Comparison of ENCODE assay signal across 31 mouse cellular contexts in genomic region chr7:46167901-46168300, GRCm38 (mm10). TPM values are rescaled to one million over a fixed set of nuclear protein-coding genes. Genes with fewer than 3 reads are reported as not detected.
DNase-seq lines count a peak whose midpoint lies in the region; ATAC-seq lines count a peak whose summit lies in the region.
"Had no signal": no experiment of that assay in that cellular context is flagged by ENCODE, and none has a peak within 500 bp of the region (broad histone marks: within the 10 kb centered on the region; RNA-seq: fewer than 3 reads in every experiment).

No protein-coding gene starts in this region.

- no peaks in the 10 kb centered on the region for H3K4me1 ChIP-seq in brown adipose tissue, adult 24 weeks (ENCODE audit: control insufficient read depth, insufficient read depth, insufficient read length, low read length)
- H3K4me1 ChIP-seq: embryonic facial prominence, embryonic 10.5 days; embryonic facial prominence, embryonic 13.5 days; forebrain, embryonic 10.5 days; forebrain, embryonic 13.5 days; heart, embryonic 12.5 days; hindbrain, embryonic 12.5 days had no signal

- H3K27ac ChIP-seq in brown adipose tissue, adult 24 weeks (replicated peaks; ENCODE audit: low read depth, low read length): peak overlapping the region; percentile 53
- H3K27ac ChIP-seq: embryonic facial prominence, embryonic 10.5 days; embryonic facial prominence, embryonic 13.5 days; forebrain, embryonic 10.5 days; forebrain, embryonic 13.5 days; gastrocnemius, adult 2 months; heart, embryonic 15.5 days; hindbrain, embryonic 12.5 days; hindbrain, embryonic 15.5 days had no signal

- ATAC-seq in granulocyte monocyte progenitor cell, adult 5-6 weeks (replicated peaks; ENCODE audit: poor library complexity, severe bottlenecking): no peak
- no peak for ATAC-seq in CD4-positive, CD25-positive, alpha-beta regulatory T cell, adult 4 months
- ATAC-seq: forebrain, embryonic 13.5 days; forebrain, embryonic 16.5 days; intestine, postnatal 0 days had no signal

- H3K4me3 ChIP-seq in brown adipose tissue, adult 24 weeks (ENCODE audit: insufficient read depth, low read depth, low read length): peak overlapping the region; percentile 18; the same call in 1 of the 2 replicates
- H3K4me3 ChIP-seq: embryonic facial prominence, embryonic 10.5 days; embryonic facial prominence, embryonic 13.5 days; forebrain, embryonic 10.5 days; forebrain, embryonic 13.5 days; gastrocnemius, adult 2 months; heart, embryonic 12.5 days; heart, embryonic 15.5 days; hindbrain, embryonic 12.5 days; hindbrain, embryonic 15.5 days had no signal

- peak; percentile 53 for DNase-seq in adrenal gland, adult 2 months
- no peak for DNase-seq in adrenal gland, adult 18-20 months (ENCODE audit: low spot score in 2 of 2)
- peak; percentile 13 for DNase-seq in 416B (ENCODE audit: low read depth)
- DNase-seq in adrenal gland, postnatal 25 days: peak; percentile 18
- DNase-seq in heart, postnatal 4 days: no peak
- DNase-seq: B cell, adult 2 months; cerebellum, adult 11-12 months; cerebellum, adult 8-10 months; cerebellum, postnatal 10 days; cerebellum, postnatal 36 days; embryo, embryonic 11 days; gastrocnemius, adult 2 months; gastrocnemius, postnatal 14 days; heart, adult 18-20 months; heart, postnatal 10 days; kidney, adult 2 months had no signal

RNA-seq across cellular contexts. Expression of gene Abcc8, which starts 11.9 kb away (rescaled TPM):
- total RNA-seq in adrenal gland, adult 2 months (2021): 1 to 10 TPM; 1.7 to 3.3 TPM
- polyA plus RNA-seq in adrenal gland, adult 2 months (2012; rRNA removed): 1.3 and 1.7 TPM in 2 replicates
- total RNA-seq in adrenal gland, adult 18-20 months (2021): 1 to 10 TPM; 3.3 to 4.4 TPM
- 1.0 and 1.8 TPM in 2 replicates for total RNA-seq in adrenal gland, postnatal 25 days (2021)
- 1.1 TPM in 1 of 2 replicates, not detected in the other for polyA plus RNA-seq in brown adipose tissue, adult 24 weeks (2012; ENCODE audit: insufficient read depth, insufficient read length, missing spikeins)
- total RNA-seq in granulocyte monocyte progenitor cell, adult 5-6 weeks (2014; fragmentation: Nextera tagmentation): not detected in 2 replicates
- not detected in 2 replicates for total RNA-seq in granulocyte monocyte progenitor cell, adult 5-6 weeks (2017)
- 10 to 100 TPM; 72.8 to 79.6 TPM for total RNA-seq in heart, postnatal 4 days (2021)
- polyA plus RNA-seq in CD4-positive, CD25-positive, alpha-beta regulatory T cell, adult 4 months (2017; shearing (Covaris generic)): not detected
- total RNA-seq: hematopoietic stem cell, adult 5-6 weeks; MEL had no signal

Comparison
In these comparisons a context has a peak if more than half of its experiments do, and no peak if none do; other contexts are left out.
1. DNase-seq: peak in adrenal gland, adult 2 months (single experiment), 416B (single experiment) and adrenal gland, postnatal 25 days (single experiment); none in adrenal gland, adult 18-20 months (0 of 2) and heart, postnatal 4 days (single experiment).
2. RNA of gene Abcc8, which starts 11.9 kb away (total RNA-seq): 72.8 to 79.6 TPM in heart, postnatal 4 days; 3.3 to 4.4 TPM in adrenal gland, adult 18-20 months, 1.7 to 3.3 TPM in adrenal gland, adult 2 months, 1.0 to 1.8 TPM in adrenal gland, postnatal 25 days and not detected in granulocyte monocyte progenitor cell, adult 5-6 weeks; every median in the first group is over 10 times any median in the second.